Mouse (Mus musculus): ENCODE measurements around the gene Ehd4.

- TF ChIP-seq POLR2A (IDR thresholded peaks at IDR 0.05; ENCODE audit: insufficient read length, low read depth) (no peak), MAX (IDR thresholded peaks at IDR 0.05; ENCODE audit: low read depth) (no peak), TCF12 (IDR thresholded peaks at IDR 0.05; ENCODE audit: insufficient read depth, poor library complexity, severe bottlenecking) (peak; percentile 81), MYOD1 (IDR thresholded peaks at IDR 0.05; ENCODE audit: control insufficient read depth in 1 of 3, insufficient read length in 2 of 3, low read depth in 2 of 3) (peak in 2 of 3 experiments; percentile 79 to 95), TCF3 (IDR thresholded peaks at IDR 0.05; ENCODE audit: insufficient read length, low read depth) (peak; percentile 21), MYOG (IDR thresholded peaks at IDR 0.05; ENCODE audit: control insufficient read depth in 1 of 3, insufficient read depth in 1 of 3, insufficient read length in 2 of 3, low read depth in 2 of 3) (peak in 2 of 3 experiments; percentile 36 to 81), USF1 (IDR thresholded peaks at IDR 0.05; ENCODE audit: low read depth) (no peak), CEBPB (IDR thresholded peaks at IDR 0.05; ENCODE audit: insufficient read depth, poor library complexity, severe bottlenecking) (no peak)
Observed at GRCm38 (mm10) chr2:120069466-120069990, 84.9 kb downstream of the Ehd4 start.

Measured in myocyte (in vitro differentiated cells).